Mouse (Mus musculus): ENCODE results near the gene Frmd4a. TPM values are rescaled to one million over a fixed set of nuclear protein-coding genes. Genes with fewer than 3 reads are reported as not detected.

The Frmd4a gene
- polyA plus RNA-seq, 1 experiment from 2014 or later, result 48.1 TPM

DNA sequence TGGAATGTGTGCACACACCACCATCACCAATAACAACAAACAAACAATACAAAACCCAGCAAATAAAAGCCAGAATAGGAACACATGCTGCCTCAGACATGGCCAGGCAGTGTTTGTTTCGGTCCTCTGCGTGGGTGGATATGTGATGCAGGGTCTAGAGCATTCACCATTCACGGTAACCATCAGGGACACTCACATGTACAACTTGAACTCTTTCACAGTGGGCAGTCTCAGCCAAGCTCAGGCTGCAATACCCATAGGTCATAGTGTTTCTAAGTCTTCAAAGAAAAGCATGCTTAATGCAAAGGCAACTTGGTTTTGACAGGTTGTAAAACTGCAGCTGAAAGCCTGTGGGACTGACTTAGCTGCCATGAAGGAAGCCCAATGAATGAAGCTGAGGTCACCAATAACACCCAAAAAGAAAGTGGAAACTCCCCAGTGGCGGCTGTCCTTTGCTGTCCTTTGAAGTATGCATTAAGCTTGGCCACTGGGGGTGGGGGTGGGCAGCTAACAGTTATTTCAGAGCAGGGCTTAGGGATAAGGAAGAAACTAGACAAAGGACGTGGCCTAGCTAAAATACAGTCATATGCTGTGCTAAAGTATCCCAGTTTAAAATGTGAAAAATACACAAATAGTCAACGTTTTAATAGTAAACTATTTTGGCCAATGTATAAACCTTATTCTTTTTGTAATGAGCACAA lies 602.5 kb downstream of the Frmd4a start:
- H3K4me2 ChIP-seq (ENCODE audit: low read length), result no peak overlapping the region
- WGBS, result 66% methylated on average over 6 of the region's 6 CpGs
- no peak for ATAC-seq

DNA sequence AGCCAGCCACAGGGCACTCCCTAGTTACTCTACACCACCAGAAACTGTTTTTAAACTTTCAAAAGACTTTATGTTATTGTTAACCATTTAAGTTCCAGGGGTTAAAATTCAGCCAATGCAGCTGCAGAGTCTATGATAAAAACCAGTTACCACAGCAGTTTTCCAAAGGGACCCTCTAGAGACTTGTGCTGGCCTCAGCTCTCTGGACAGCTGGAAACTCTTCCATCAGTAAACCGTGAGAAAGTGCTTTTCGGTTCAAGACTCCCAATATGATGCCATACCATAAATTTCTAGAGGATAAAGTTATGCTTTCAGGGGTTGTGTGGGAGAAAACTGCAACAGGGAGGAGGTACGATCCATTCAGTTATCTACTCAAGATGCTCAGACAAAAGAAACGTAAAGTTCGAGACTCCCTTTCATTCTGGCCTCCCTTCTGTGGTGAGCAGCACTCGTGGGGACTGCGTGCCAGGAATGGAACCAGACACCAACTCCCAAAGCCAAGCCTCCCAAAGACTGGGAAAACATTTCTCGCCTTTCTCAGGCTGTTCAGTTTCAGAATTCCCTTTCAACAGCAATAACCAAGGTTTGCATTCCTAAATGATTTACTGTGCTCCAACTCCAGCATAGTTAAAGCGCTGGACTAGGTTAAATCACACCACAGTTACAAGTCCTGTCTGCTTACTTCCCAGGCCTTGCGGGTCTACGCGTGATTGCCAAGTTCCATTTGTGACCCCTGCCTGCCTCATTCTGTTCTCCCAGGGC lies 603.3 kb downstream of the Frmd4a start:
- peaks cover 9% of the 10 kb centered on the region; the same call in 1 of the 2 replicates for H3K36me3 ChIP-seq (ENCODE audit: control insufficient read depth, insufficient read depth, low read length)
- 68% methylated on average over 12 of the region's 12 CpGs for WGBS
- H3K9ac ChIP-seq (ENCODE audit: low read depth, low read length), result no peak overlapping the region
- no peak overlapping the region for H3K4me2 ChIP-seq (ENCODE audit: low read length)
- no peaks in the 10 kb centered on the region for H3K27me3 ChIP-seq (replicated peaks; ENCODE audit: control insufficient read depth, insufficient read depth, low read length)
- no peaks in the 10 kb centered on the region for H3K4me1 ChIP-seq (ENCODE audit: control insufficient read depth, insufficient read depth, low read depth, low read length)
- H3K9me3 ChIP-seq (ENCODE audit: control insufficient read depth, low read length), result no peaks in the 10 kb centered on the region
- H3K27ac ChIP-seq (ENCODE audit: low read depth, low read length), result no peak overlapping the region
- ATAC-seq, result no peak
- no peak overlapping the region for H3K4me3 ChIP-seq (ENCODE audit: low read length)

More for the DNA sequence above, 602.5 kb downstream of the Frmd4a start:
- Histone ChIP-seq H3K27ac (ENCODE audit: low read depth, low read length) (no peak overlapping the region), H3K4me1 (ENCODE audit: control insufficient read depth, insufficient read depth, low read depth, low read length) (no peaks in the 10 kb centered on the region), H3K27me3 (replicated peaks; ENCODE audit: control insufficient read depth, insufficient read depth, low read length) (no peaks in the 10 kb centered on the region), H3K36me3 (ENCODE audit: control insufficient read depth, insufficient read depth, low read length) (peaks cover 9% of the 10 kb centered on the region; the same call in 1 of the 2 replicates), H3K9me3 (ENCODE audit: control insufficient read depth, low read length) (no peaks in the 10 kb centered on the region), H3K4me3 (ENCODE audit: low read length) (no peak overlapping the region), H3K9ac (ENCODE audit: low read depth, low read length) (no peak overlapping the region)

DNA sequence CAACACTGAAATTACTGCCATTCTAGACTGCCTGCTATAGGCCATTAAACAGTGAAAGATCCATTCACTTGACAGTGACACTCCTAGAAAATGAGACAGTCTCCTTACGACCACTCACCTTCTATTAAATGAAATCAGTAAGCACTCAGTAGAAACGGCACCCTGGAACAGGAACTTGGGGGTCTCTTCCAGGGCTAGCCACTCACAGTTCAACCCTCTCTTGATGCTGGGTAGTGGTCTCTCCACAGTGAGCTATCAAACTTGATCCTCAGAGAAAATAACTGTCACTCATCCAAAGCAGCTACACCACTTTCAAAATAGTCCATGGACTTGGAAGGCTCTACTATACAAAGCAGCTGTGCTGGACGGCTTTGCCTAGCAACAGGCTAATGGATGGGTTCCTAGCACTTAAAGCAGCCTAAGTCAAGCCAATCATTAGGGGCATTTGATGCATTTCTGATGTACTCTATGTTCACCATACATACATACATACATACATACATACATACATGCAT lies 604.0 kb downstream of the Frmd4a start:
- Histone ChIP-seq H3K4me1 (ENCODE audit: control insufficient read depth, insufficient read depth, low read depth, low read length) (no peaks in the 10 kb centered on the region), H3K9me3 (ENCODE audit: control insufficient read depth, low read length) (no peaks in the 10 kb centered on the region), H3K36me3 (ENCODE audit: control insufficient read depth, insufficient read depth, low read length) (peaks cover 9% of the 10 kb centered on the region; the same call in 1 of the 2 replicates), H3K9ac (ENCODE audit: low read depth, low read length) (no peak overlapping the region), H3K27ac (ENCODE audit: low read depth, low read length) (no peak overlapping the region), H3K27me3 (replicated peaks; ENCODE audit: control insufficient read depth, insufficient read depth, low read length) (no peaks in the 10 kb centered on the region), H3K4me2 (ENCODE audit: low read length) (no peak overlapping the region), H3K4me3 (ENCODE audit: low read length) (no peak overlapping the region)
- 67% methylated on average over 3 of the region's 3 CpGs for WGBS
- ATAC-seq, result no peak

DNA sequence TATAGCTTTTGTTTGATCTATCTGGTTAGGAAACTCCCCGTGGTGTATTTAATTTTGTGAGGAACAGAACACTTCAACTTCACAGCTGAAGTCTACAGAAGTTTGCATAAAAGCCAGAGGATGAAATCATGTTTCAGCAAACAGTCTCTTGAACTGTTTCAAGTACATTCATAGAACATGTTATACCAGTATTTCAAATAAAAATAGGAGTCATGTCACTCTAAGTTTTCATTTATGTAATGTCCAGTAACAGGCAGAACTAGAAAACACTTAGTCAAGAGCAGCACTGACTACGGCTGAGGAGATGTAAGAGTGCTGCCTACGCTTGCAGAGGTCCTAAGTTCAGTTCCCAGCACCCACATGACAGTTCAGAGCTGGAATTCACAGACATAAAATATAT lies 609.4 kb downstream of the Frmd4a start:
- no peak overlapping the region for H3K4me3 ChIP-seq (ENCODE audit: low read length)
- no peaks in the 10 kb centered on the region for H3K9me3 ChIP-seq (ENCODE audit: control insufficient read depth, low read length)
- H3K27ac ChIP-seq (ENCODE audit: low read depth, low read length), result no peak overlapping the region
- H3K4me1 ChIP-seq (ENCODE audit: control insufficient read depth, insufficient read depth, low read depth, low read length), result no peaks in the 10 kb centered on the region
- no peaks in the 10 kb centered on the region for H3K27me3 ChIP-seq (replicated peaks; ENCODE audit: control insufficient read depth, insufficient read depth, low read length)
- no peak for ATAC-seq
- H3K4me2 ChIP-seq (ENCODE audit: low read length), result no peak overlapping the region
- 92% methylated on average over 3 of the region's 3 CpGs for WGBS
- no peak overlapping the region for H3K9ac ChIP-seq (ENCODE audit: low read depth, low read length)
- peaks cover 14% of the 10 kb centered on the region for H3K36me3 ChIP-seq (ENCODE audit: control insufficient read depth, insufficient read depth, low read length)

DNA sequence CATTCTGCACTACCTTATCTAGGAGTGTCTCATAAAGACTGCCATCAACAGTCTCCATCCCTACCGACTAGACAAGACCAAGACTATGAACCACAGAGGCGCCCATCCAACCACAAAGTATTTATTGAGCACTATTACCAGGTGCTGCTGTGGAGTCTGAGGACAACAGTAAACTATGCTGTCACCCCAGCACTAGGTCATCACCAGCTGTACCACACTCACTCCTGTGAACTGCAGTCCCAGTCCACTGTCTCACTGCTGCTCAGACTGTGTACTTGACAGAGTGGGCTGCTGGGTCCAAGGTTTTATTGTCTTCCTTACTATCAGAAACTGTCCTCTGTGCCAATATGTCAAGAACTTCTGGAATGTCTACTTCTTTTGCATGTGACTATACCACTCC lies 611.4 kb downstream of the Frmd4a start:
- Histone ChIP-seq H3K4me1 (ENCODE audit: control insufficient read depth, insufficient read depth, low read depth, low read length) (no peaks in the 10 kb centered on the region), H3K9me3 (ENCODE audit: control insufficient read depth, low read length) (no peaks in the 10 kb centered on the region), H3K27me3 (replicated peaks; ENCODE audit: control insufficient read depth, insufficient read depth, low read length) (no peaks in the 10 kb centered on the region), H3K36me3 (ENCODE audit: control insufficient read depth, insufficient read depth, low read length) (peaks cover 10% of the 10 kb centered on the region; the same call in 1 of the 2 replicates), H3K9ac (ENCODE audit: low read depth, low read length) (no peak overlapping the region), H3K4me3 (ENCODE audit: low read length) (no peak overlapping the region), H3K4me2 (ENCODE audit: low read length) (no peak overlapping the region), H3K27ac (ENCODE audit: low read depth, low read length) (no peak overlapping the region)
- ATAC-seq, result no peak
- 98% methylated on average over 2 of the region's 2 CpGs for WGBS

DNA sequence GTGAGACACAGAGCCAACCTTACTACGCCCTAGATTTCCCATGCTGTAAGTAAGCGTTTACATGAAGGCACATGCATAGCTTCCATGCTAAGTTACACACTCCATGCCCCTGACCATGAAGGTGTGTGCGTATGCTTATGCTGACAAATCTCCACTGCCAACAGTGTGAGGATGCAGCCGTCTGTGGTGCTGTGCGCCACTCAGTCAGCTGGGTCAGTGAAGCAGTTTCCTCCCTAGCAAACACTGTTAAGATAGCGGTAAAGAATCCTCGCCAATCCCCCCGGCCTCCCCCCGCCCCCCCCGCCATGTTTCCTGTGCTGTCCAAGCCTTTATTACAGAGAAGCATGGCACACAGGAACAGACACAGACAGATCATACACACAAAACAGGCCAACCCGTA lies 612.0 kb downstream of the Frmd4a start:
- Histone ChIP-seq H3K36me3 (ENCODE audit: control insufficient read depth, insufficient read depth, low read length) (peaks cover 10% of the 10 kb centered on the region; the same call in 1 of the 2 replicates), H3K27ac (ENCODE audit: low read depth, low read length) (no peak overlapping the region), H3K4me2 (ENCODE audit: low read length) (no peak overlapping the region), H3K4me1 (ENCODE audit: control insufficient read depth, insufficient read depth, low read depth, low read length) (no peaks in the 10 kb centered on the region), H3K9ac (ENCODE audit: low read depth, low read length) (no peak overlapping the region), H3K27me3 (replicated peaks; ENCODE audit: control insufficient read depth, insufficient read depth, low read length) (no peaks in the 10 kb centered on the region), H3K4me3 (ENCODE audit: low read length) (no peak overlapping the region), H3K9me3 (ENCODE audit: control insufficient read depth, low read length) (no peaks in the 10 kb centered on the region)
- WGBS, result 94% methylated on average over 11 of the region's 11 CpGs
- peak; percentile 37; the same call in 1 of the 2 replicates for ATAC-seq

DNA sequence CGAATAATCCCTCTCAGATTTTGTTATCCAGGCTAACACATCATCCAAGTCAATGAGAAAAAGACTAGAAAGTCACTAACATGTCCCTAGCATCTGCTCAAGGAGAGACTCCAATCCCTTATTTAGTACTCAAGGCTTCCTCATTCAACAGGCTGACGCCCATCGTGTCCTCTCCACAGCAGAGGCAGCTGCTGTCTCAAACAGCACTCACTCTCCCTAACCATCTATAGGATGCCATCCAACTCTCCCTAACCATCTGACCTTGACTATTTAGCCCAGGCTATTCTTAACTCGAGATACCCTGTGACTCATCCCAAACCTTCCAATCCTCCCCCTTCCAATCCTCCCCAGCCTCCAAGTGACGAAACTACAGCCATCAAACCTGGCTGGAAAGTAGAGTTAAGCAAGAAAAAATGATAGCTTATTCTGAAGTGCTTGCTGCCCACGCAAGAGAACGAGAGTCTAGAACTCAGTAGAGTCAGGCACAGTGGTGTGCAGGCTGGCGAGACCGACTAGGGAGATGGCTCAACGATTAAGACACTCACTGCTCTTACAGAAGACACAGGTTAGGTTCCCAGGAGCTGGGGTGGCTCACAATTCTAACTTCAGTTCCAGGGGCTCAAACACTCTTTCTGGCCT lies 612.8 kb downstream of the Frmd4a start:
- no peak overlapping the region for H3K9ac ChIP-seq (ENCODE audit: low read depth, low read length)
- no peaks in the 10 kb centered on the region for H3K4me1 ChIP-seq (ENCODE audit: control insufficient read depth, insufficient read depth, low read depth, low read length)
- no peaks in the 10 kb centered on the region for H3K9me3 ChIP-seq (ENCODE audit: control insufficient read depth, low read length)
- no peak overlapping the region for H3K27ac ChIP-seq (ENCODE audit: low read depth, low read length)
- H3K36me3 ChIP-seq (ENCODE audit: control insufficient read depth, insufficient read depth, low read length), result peaks cover 15% of the 10 kb centered on the region
- 97% methylated on average over 10 of the region's 10 CpGs for WGBS
- no peak for ATAC-seq
- no peak overlapping the region for H3K4me2 ChIP-seq (ENCODE audit: low read length)
- H3K4me3 ChIP-seq (ENCODE audit: low read length), result no peak overlapping the region
- H3K27me3 ChIP-seq (replicated peaks; ENCODE audit: control insufficient read depth, insufficient read depth, low read length), result no peaks in the 10 kb centered on the region

DNA sequence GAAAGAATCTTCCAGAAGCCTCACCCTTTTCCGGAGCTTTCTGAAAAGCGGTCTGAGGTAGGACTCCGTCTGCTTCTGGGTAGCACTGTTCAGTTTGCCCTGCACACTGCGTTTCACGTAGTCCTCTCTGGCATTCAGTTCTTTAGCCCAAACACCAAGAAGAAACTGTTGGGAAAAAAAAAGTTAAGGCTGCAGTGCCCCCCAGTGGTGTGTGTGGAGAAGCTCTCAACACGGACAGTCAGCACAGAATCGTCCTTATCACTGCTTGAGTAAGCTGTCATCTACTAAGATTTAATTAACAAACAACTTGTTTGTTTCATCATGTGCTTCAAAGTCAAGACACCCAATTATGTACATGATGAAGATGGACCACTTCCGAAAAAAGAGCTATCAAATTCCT lies 618.3 kb downstream of the Frmd4a start:
- no peak for ATAC-seq
- 88% methylated on average over 8 of the region's 8 CpGs for WGBS
- no peak overlapping the region for H3K4me3 ChIP-seq (ENCODE audit: low read length)
- peaks cover 32% of the 10 kb centered on the region for H3K36me3 ChIP-seq (ENCODE audit: control insufficient read depth, insufficient read depth, low read length)
- no peak overlapping the region for H3K27ac ChIP-seq (ENCODE audit: low read depth, low read length)
- no peaks in the 10 kb centered on the region for H3K9me3 ChIP-seq (ENCODE audit: control insufficient read depth, low read length)
- no peak overlapping the region for H3K9ac ChIP-seq (ENCODE audit: low read depth, low read length)
- no peaks in the 10 kb centered on the region for H3K4me1 ChIP-seq (ENCODE audit: control insufficient read depth, insufficient read depth, low read depth, low read length)
- no peaks in the 10 kb centered on the region for H3K27me3 ChIP-seq (replicated peaks; ENCODE audit: control insufficient read depth, insufficient read depth, low read length)
- H3K4me2 ChIP-seq (ENCODE audit: low read length), result no peak overlapping the region

DNA sequence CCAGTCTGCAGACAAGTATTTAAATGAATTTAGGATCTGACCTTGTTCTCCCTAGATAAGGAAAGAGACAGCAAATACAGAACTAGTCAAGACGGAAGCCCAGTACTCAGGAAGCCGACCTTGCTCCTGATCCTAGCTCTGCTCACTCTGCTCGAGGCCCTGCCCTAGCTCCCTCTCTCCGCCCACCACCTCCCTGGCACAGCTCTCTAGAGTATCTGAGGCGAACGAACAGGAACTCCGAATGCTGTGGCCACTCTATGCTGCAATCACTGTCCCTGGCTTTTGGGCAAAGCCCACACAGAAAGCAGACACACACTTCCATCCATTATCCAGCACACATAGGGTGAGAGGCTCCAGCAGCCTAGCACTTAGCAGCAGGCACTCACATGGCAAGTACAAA lies 619.1 kb downstream of the Frmd4a start:
- Histone ChIP-seq H3K4me2 (ENCODE audit: low read length) (no peak overlapping the region), H3K36me3 (ENCODE audit: control insufficient read depth, insufficient read depth, low read length) (peaks cover 30% of the 10 kb centered on the region), H3K27me3 (replicated peaks; ENCODE audit: control insufficient read depth, insufficient read depth, low read length) (no peaks in the 10 kb centered on the region), H3K4me1 (ENCODE audit: control insufficient read depth, insufficient read depth, low read depth, low read length) (no peaks in the 10 kb centered on the region), H3K4me3 (ENCODE audit: low read length) (no peak overlapping the region), H3K9ac (ENCODE audit: low read depth, low read length) (no peak overlapping the region), H3K27ac (ENCODE audit: low read depth, low read length) (no peak overlapping the region), H3K9me3 (ENCODE audit: control insufficient read depth, low read length) (no peaks in the 10 kb centered on the region)
- no peak for ATAC-seq
- 88% methylated on average over 7 of the region's 7 CpGs for WGBS
